Mouse (Mus musculus) heart, embryonic 13.5 days (tissue): ENCODE measurements around the gene Slc16a12. TPM values are rescaled to one million over a fixed set of nuclear protein-coding genes. Genes with fewer than 3 reads are reported as not detected.

Experiments
- ATAC-seq: fragments of 200-750 bp; cut with Nextera tagmentation; 2 replicates; pipeline ENCODE4 v1.8.0; 2017; ENCODE audit warnings: moderate TSS enrichment; ENCODE audit not compliant: insufficient number of reproducible peaks, low FRiP score, low TSS enrichment; ENCODE audit errors: extremely low read depth
- H3K27ac ChIP-seq: fragments of 300-500 bp; sonication (generic); replicated peaks from 2 replicates; pipeline ENCODE4 v1.5.1; 2015; ENCODE audit warnings: moderate library complexity, mild to moderate bottlenecking, inconsistent platforms
- H3K27me3 ChIP-seq: fragments of 300-500 bp; sonication (generic); replicated peaks from 2 replicates; pipeline ENCODE4 v1.6.1; 2015; ENCODE audit warnings: mild to moderate bottlenecking, inconsistent platforms
- H3K36me3 ChIP-seq: fragments of 300-500 bp; sonication (generic); 2 replicates; pipeline ENCODE4 v1.6.1; 2015; ENCODE audit warnings: mild to moderate bottlenecking, inconsistent platforms
- H3K4me1 ChIP-seq: fragments of 300-500 bp; sonication (generic); 2 replicates; pipeline ENCODE4 v1.6.1; 2015; ENCODE audit warnings: inconsistent platforms
- H3K4me2 ChIP-seq: fragments of 300-500 bp; sonication (generic); 2 replicates; pipeline ENCODE4 v1.6.1; 2015; ENCODE audit warnings: inconsistent platforms, mild to moderate bottlenecking, moderate library complexity
- H3K4me3 ChIP-seq: fragments of 300-500 bp; sonication (generic); 2 replicates; pipeline ENCODE4 v1.5.1; 2015; ENCODE audit warnings: moderate library complexity, mild to moderate bottlenecking, inconsistent platforms
- H3K9ac ChIP-seq: fragments of 300-500 bp; sonication (generic); 2 replicates; pipeline ENCODE4 v1.6.1; 2015; ENCODE audit warnings: inconsistent platforms, mild to moderate bottlenecking, moderate library complexity
- H3K9me3 ChIP-seq: fragments of 300-500 bp; sonication (generic); 2 replicates; pipeline ENCODE4 v1.6.1; 2016; ENCODE audit warnings: inconsistent platforms
- WGBS: fragments of 180-500 bp; shearing (Covaris S2); methylation state at CpG from one replicate; pipeline ENCODE4 v1.1.7; 2015; ENCODE audit warnings: mixed read lengths; 5-methylcytosine and 5-hydroxymethylcytosine counted together
- polyA plus RNA-seq: library from polyadenylated mRNA; unstranded; fragments of >200 nt; fragmentation: Nextera tagmentation; extraction: Ambion mirVana; gene quantifications from 2 replicates; pipeline ENCODE4 v1.2.1, GENCODE M21; 2015

Slc16a12 gene
- polyA plus RNA-seq, result 16.4 and 21.3 TPM in 2 replicates

GRCm38 (mm10) chr19:34746688-34747504 is at the start of gene Slc16a12:
Gene Slc16a12, minus strand, starts transcription at chr19:34747289.
- Histone ChIP-seq H3K27me3 (peaks cover 17% of the 10 kb centered on the region), H3K4me2 (peak within 1 kb of the TSS; percentile 92), H3K4me1 (peaks cover 17% of the 10 kb centered on the region), H3K36me3 (no peaks in the 10 kb centered on the region), H3K4me3 (peak within 1 kb of the TSS; percentile 80), H3K9me3 (no peaks in the 10 kb centered on the region), H3K9ac (peak within 1 kb of the TSS; percentile 83), H3K27ac (peak within 1 kb of the TSS; percentile 91)
- WGBS, result under 1% methylated on average over 61 of the region's 61 CpGs
- ATAC-seq, result peak; percentile 51; the same call in 1 of the 2 replicates

GRCm38 (mm10) chr19:34796396-34796795 is 49.3 kb upstream of the Slc16a12 start:
- ATAC-seq, result no peak
- WGBS, result 71% methylated on average over 4 of the region's 4 CpGs

GRCm38 (mm10) chr19:34782491-34782890 is 35.4 kb upstream of the Slc16a12 start:
- WGBS, result 82% methylated on average over 2 of the region's 2 CpGs

More at GRCm38 (mm10) chr19:34796396-34796795, 49.3 kb upstream of the Slc16a12 start:
- Histone ChIP-seq H3K27me3 (no peaks in the 10 kb centered on the region), H3K27ac (no peak overlapping the region), H3K36me3 (no peaks in the 10 kb centered on the region), H3K4me1 (no peaks in the 10 kb centered on the region), H3K4me2 (no peak overlapping the region), H3K4me3 (no peak overlapping the region), H3K9me3 (no peaks in the 10 kb centered on the region), H3K9ac (no peak overlapping the region)

GRCm38 (mm10) chr19:34778993-34779392 is 31.9 kb upstream of the Slc16a12 start:
- no peak for ATAC-seq
- Histone ChIP-seq H3K27ac (no peak overlapping the region), H3K36me3 (no peaks in the 10 kb centered on the region), H3K27me3 (no peaks in the 10 kb centered on the region), H3K4me2 (no peak overlapping the region), H3K9me3 (no peaks in the 10 kb centered on the region), H3K4me3 (no peak overlapping the region), H3K9ac (no peak overlapping the region), H3K4me1 (no peaks in the 10 kb centered on the region)
- 83% methylated on average over 1 of the region's 1 CpGs for WGBS

More at GRCm38 (mm10) chr19:34782491-34782890, 35.4 kb upstream of the Slc16a12 start:
- no peaks in the 10 kb centered on the region for H3K4me1 ChIP-seq
- no peak for ATAC-seq
- no peak overlapping the region for H3K9ac ChIP-seq
- H3K4me2 ChIP-seq, result no peak overlapping the region
- H3K36me3 ChIP-seq, result no peaks in the 10 kb centered on the region
- H3K9me3 ChIP-seq, result no peaks in the 10 kb centered on the region
- H3K27ac ChIP-seq, result no peak overlapping the region
- H3K4me3 ChIP-seq, result no peak overlapping the region
- no peaks in the 10 kb centered on the region for H3K27me3 ChIP-seq

DNA sequence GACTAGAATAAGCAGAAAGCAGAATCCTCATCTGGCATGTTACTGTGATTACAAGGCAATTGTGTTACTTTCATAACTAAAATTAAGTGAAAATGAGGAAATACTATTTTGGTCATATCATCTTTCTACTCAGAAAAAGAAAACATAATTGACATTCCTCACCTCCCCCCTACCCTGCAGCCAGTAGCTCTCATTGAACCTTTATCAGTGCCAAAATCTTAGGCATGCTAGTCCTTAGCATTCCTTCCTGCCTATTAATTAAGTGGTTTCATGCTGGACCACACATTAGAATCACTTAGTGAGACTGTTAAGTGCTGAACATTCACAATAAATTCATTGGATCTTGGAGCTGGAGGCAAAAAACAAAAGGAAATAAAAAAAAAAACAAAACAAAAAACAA is 31.0 kb upstream of the Slc16a12 start:
- Histone ChIP-seq H3K4me3 (no peak overlapping the region), H3K4me2 (no peak overlapping the region), H3K4me1 (no peaks in the 10 kb centered on the region), H3K9me3 (no peaks in the 10 kb centered on the region), H3K36me3 (no peaks in the 10 kb centered on the region), H3K9ac (no peak overlapping the region), H3K27me3 (no peaks in the 10 kb centered on the region), H3K27ac (no peak overlapping the region)
- no peak for ATAC-seq

DNA sequence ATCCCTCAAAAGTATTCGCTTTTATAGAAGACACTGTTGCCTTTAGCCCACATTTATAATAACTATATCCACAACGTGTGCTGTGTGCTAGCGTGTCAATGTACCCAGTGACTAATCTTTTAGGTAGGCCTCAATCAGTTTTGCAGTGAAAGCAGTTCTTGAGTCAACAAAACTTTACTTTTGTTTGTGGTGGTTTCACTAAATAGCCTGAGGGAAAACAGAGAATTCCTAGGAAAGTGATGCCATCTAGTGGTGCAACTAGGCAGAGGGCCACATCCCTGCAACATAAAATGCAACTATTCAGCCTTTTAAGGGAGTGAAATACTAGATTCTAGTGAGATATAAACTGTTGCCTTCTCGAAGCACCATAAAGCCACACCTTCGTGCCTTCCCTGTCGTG is 25.7 kb upstream of the Slc16a12 start:
- H3K4me2 ChIP-seq, result no peak overlapping the region
- no peak for ATAC-seq
- no peak overlapping the region for H3K27ac ChIP-seq
- H3K4me1 ChIP-seq, result no peaks in the 10 kb centered on the region
- 20% methylated on average over 6 of the region's 6 CpGs for WGBS
- H3K9me3 ChIP-seq, result no peaks in the 10 kb centered on the region
- no peak overlapping the region for H3K4me3 ChIP-seq
- H3K36me3 ChIP-seq, result no peaks in the 10 kb centered on the region
- H3K27me3 ChIP-seq, result no peaks in the 10 kb centered on the region
- H3K9ac ChIP-seq, result no peak overlapping the region

DNA sequence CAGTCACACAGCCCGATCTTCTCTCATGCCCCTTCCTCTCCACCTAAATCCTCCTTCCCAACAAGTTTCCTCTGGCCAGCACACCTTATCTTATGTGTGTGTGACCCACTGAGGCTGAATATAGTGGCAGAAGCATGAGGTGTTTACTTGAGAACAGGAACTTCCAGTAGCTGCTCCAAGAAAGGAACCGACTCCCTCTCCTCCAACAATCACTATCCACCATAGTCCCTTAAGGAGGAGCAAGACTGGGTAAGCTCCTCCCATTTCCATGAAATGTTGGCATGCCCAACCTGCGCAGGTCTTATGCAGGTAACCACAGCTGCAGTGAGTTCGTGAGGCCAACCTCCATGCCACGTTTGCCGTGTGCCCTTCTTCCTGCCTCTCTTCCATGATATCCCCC is 23.7 kb upstream of the Slc16a12 start:
- H3K9me3 ChIP-seq, result no peaks in the 10 kb centered on the region
- no peak overlapping the region for H3K4me3 ChIP-seq
- H3K27ac ChIP-seq, result no peak overlapping the region
- no peak for ATAC-seq
- no peaks in the 10 kb centered on the region for H3K27me3 ChIP-seq
- H3K4me2 ChIP-seq, result no peak overlapping the region
- no peaks in the 10 kb centered on the region for H3K36me3 ChIP-seq
- H3K9ac ChIP-seq, result no peak overlapping the region
- WGBS, result 74% methylated on average over 6 of the region's 6 CpGs
- H3K4me1 ChIP-seq, result no peaks in the 10 kb centered on the region

DNA sequence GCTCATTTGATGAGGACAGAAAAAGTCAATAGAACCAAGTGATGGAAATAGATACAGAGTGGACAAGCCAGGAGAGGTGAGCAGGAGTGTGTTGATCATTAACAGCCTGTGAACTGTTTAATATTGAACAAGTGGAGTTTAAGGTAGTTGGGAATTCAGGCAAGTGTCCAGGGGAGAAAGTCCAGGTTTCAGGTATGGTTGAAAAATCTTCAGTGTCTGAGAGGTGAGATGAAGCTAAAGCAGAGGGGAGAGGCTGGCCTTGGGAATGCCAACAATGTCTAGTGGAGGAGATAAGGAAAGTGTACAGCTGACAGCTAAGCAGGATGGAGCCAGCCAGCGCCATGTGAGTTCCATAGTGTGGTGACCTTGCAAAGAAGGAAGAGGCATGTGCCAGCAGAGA is 11.7 kb upstream of the Slc16a12 start:
- 27% methylated on average over 1 of the region's 1 CpGs for WGBS

GRCm38 (mm10) chr19:34756561-34757240 is 9.6 kb upstream of the Slc16a12 start:
- ATAC-seq, result no peak
- H3K4me1 ChIP-seq, result peaks cover 32% of the 10 kb centered on the region
- no peak overlapping the region for H3K4me2 ChIP-seq
- WGBS, result 88% methylated on average over 7 of the region's 7 CpGs
- H3K9me3 ChIP-seq, result no peaks in the 10 kb centered on the region
- no peak overlapping the region for H3K27ac ChIP-seq
- H3K27me3 ChIP-seq, result no peaks in the 10 kb centered on the region
- no peaks in the 10 kb centered on the region for H3K36me3 ChIP-seq
- H3K4me3 ChIP-seq, result no peak overlapping the region
- no peak overlapping the region for H3K9ac ChIP-seq

More for the DNA sequence above, 11.7 kb upstream of the Slc16a12 start:
- Histone ChIP-seq H3K4me2 (peak overlapping the region; percentile 13; the same call in 1 of the 2 replicates), H3K4me1 (peaks cover 23% of the 10 kb centered on the region), H3K36me3 (no peaks in the 10 kb centered on the region), H3K9ac (no peak overlapping the region), H3K27me3 (no peaks in the 10 kb centered on the region), H3K9me3 (no peaks in the 10 kb centered on the region), H3K4me3 (no peak overlapping the region), H3K27ac (peak overlapping the region; percentile 78)
- no peak; the same call in 1 of the 2 replicates for ATAC-seq

- no peaks in the 10 kb centered on the region for H3K27me3 ChIP-seq
- no peak overlapping the region for H3K4me3 ChIP-seq
- no peak overlapping the region for H3K9ac ChIP-seq
- H3K27ac ChIP-seq, result no peak overlapping the region
- ATAC-seq, result no peak
- no peak overlapping the region for H3K4me2 ChIP-seq
- H3K36me3 ChIP-seq, result no peaks in the 10 kb centered on the region
- H3K9me3 ChIP-seq, result no peaks in the 10 kb centered on the region
- 77% methylated on average over 1 of the region's 1 CpGs for WGBS
- H3K4me1 ChIP-seq, result peaks cover 37% of the 10 kb centered on the region
Observed at GRCm38 (mm10) chr19:34755680-34756079, 8.6 kb upstream of the Slc16a12 start.

DNA sequence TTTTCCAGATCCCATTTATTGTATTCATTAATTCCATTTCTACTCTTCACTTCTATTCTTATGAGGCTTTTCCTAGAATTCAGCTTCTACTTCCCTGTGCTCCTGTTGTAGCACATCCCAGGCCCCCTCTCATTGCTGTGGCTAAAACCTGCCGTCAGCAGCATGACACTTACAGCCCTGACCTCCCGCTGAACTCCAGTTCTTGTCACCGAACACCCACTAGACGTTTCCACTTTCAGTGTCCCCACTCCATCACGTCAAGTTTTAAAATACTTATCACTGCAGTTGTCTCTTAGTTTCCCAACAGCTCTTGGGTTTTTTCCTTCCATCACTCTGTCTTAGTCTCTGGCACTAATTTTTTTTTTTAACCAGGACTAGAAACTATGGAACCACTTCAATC is 6.2 kb upstream of the Slc16a12 start:
- Histone ChIP-seq H3K4me1 (peaks cover 24% of the 10 kb centered on the region), H3K27me3 (no peaks in the 10 kb centered on the region), H3K4me2 (no peak overlapping the region; the same call in 1 of the 2 replicates), H3K9ac (no peak overlapping the region), H3K36me3 (no peaks in the 10 kb centered on the region), H3K4me3 (no peak overlapping the region), H3K9me3 (no peaks in the 10 kb centered on the region), H3K27ac (peak overlapping the region; percentile 66)
- WGBS, result 9% methylated on average over 5 of the region's 5 CpGs
- ATAC-seq, result peak; percentile 52; the same call in 1 of the 2 replicates
